11 mouse cellular contexts compared by ENCODE assay signal in the genomic region with DNA sequence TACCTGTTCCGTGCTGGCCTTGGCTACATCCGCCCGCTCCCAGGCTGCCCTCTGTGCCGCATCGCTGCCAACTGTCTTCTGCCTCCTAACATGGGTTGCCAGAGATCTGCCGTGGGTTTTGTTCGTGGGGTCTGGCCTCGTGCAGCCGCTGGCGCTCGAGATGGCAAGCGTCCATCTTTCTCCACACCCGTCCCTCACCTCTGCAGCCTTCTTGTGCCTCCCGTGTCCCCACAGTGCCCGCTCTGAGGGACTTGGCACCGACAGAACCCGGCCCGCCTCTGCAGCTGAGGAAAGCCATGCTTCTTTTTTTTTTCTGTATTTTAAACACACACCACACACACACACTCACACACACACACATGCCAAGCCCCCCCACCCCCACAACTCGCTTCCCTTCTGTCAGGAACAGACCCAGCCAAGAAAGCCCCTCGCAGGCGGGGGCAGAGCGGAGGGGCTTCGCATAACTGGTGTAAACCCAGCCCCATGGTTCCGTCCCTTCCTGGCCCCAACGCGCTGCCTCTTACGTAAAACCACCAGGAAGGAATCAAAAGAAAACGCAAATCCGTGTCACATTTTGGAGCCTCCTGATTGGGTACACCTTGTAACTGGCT. TPM values are rescaled to one million over a fixed set of nuclear protein-coding genes. Genes with fewer than 3 reads are reported as not detected.
DNase-seq lines count a peak whose midpoint lies in the region; ATAC-seq lines count a peak whose summit lies in the region.
"Had no signal": no experiment of that assay in that cellular context is flagged by ENCODE, and none has a peak within 500 bp of the region (broad histone marks: within the 10 kb centered on the region; RNA-seq: fewer than 3 reads in every experiment).

No protein-coding gene starts in this region.

- H3K36me3 ChIP-seq in hindbrain, embryonic 13.5 days, result no peaks in the 10 kb centered on the region
- no peaks in the 10 kb centered on the region for H3K36me3 ChIP-seq in hindbrain, embryonic 10.5 days
- H3K36me3 ChIP-seq: midbrain, embryonic 12.5 days had no signal

- peak overlapping the region; percentile 31 for H3K4me3 ChIP-seq in hindbrain, embryonic 13.5 days
- H3K4me3 ChIP-seq in hindbrain, embryonic 10.5 days, result no peak overlapping the region
- H3K4me3 ChIP-seq: midbrain, embryonic 12.5 days had no signal

- H3K4me2 ChIP-seq in hindbrain, embryonic 13.5 days, result peak overlapping the region; percentile 42
- H3K4me2 ChIP-seq: midbrain, embryonic 12.5 days had no signal

- WGBS in hindbrain, embryonic 13.5 days, result 73% methylated on average over 29 of the region's 29 CpGs
- 88% methylated on average over 29 of the region's 29 CpGs for WGBS in hindbrain, embryonic 10.5 days

- no peak for DNase-seq in hindbrain, embryonic 10.5 days (ENCODE audit: low spot score)
- DNase-seq in cerebellum, postnatal 25 days, result peak; percentile 84 to 85
- DNase-seq in layer of hippocampus, postnatal 14 days (ENCODE audit: low spot score in 2 of 2), result peak; percentile 68 to 79
- DNase-seq in right cerebral cortex, postnatal 10 days (ENCODE audit: low spot score in 2 of 2), result peak; percentile 88 to 91
- DNase-seq in thymus, postnatal 0 days (ENCODE audit: low spot score), result no peak
- no peak for DNase-seq in adrenal gland, adult 2 months
- DNase-seq in MN1 (ENCODE audit: low spot score), result no peak
- DNase-seq: kidney, postnatal 10 days; spleen, adult 18-20 months had no signal

- peak overlapping the region; percentile 55; the same call in 1 of the 2 replicates for H3K9ac ChIP-seq in hindbrain, embryonic 13.5 days
- H3K9ac ChIP-seq: midbrain, embryonic 12.5 days had no signal

- peaks cover 46% of the 10 kb centered on the region for H3K4me1 ChIP-seq in hindbrain, embryonic 13.5 days (replicated peaks)
- peaks cover 16% of the 10 kb centered on the region for H3K4me1 ChIP-seq in hindbrain, embryonic 10.5 days (replicated peaks)

- H3K9me3 ChIP-seq in hindbrain, embryonic 13.5 days, result no peaks in the 10 kb centered on the region
- H3K9me3 ChIP-seq in hindbrain, embryonic 10.5 days, result no peaks in the 10 kb centered on the region
- H3K9me3 ChIP-seq: midbrain, embryonic 12.5 days had no signal

- ATAC-seq in hindbrain, embryonic 13.5 days (ENCODE audit: low FRiP score), result 0 out of 2 replicates have a peak, but pooled peaks have one; percentile 2

- peaks cover 19% of the 10 kb centered on the region; the same call in 1 of the 2 replicates for H3K27me3 ChIP-seq in hindbrain, embryonic 13.5 days
- H3K27me3 ChIP-seq in hindbrain, embryonic 10.5 days (ENCODE audit: insufficient read depth, poor library complexity, severe bottlenecking), result peaks cover 20% of the 10 kb centered on the region; the same call in 1 of the 2 replicates

- H3K27ac ChIP-seq in hindbrain, embryonic 13.5 days, result peak overlapping the region; percentile 98
- H3K27ac ChIP-seq in hindbrain, embryonic 10.5 days, result no peak overlapping the region
- H3K27ac ChIP-seq: midbrain, embryonic 12.5 days had no signal

RNA-seq across cellular contexts. Expression of a gene that starts 23.1 kb away (rescaled TPM):
- polyA plus RNA-seq in hindbrain, embryonic 13.5 days (2015; fragmentation: Nextera tagmentation; extraction: Ambion mirVana), result 16.2 and 17.4 TPM in 2 replicates
- 16.5 and 18.0 TPM in 2 replicates for polyA plus RNA-seq in hindbrain, embryonic 10.5 days (2016; fragmentation: Nextera tagmentation; extraction: Ambion mirVana)
- 10 to 100 TPM; 16.7 to 16.8 TPM for total RNA-seq in layer of hippocampus, postnatal 14 days (2021)
- 13.8 and 14.0 TPM in 2 replicates for polyA plus RNA-seq in thymus, postnatal 0 days (2015; fragmentation: Nextera tagmentation; extraction: Ambion mirVana)
- total RNA-seq in adrenal gland, adult 2 months (2021), result 10 to 100 TPM; 40.4 to 42.3 TPM
- 44.4 and 45.8 TPM in 2 replicates for polyA plus RNA-seq in adrenal gland, adult 2 months (2012; rRNA removed)

RNA-seq across cellular contexts. Expression of a gene that starts 53.3 kb away (rescaled TPM):
- polyA plus RNA-seq in hindbrain, embryonic 13.5 days (2015; fragmentation: Nextera tagmentation; extraction: Ambion mirVana), result 27.2 and 30.2 TPM in 2 replicates
- 2.2 and 5.4 TPM in 2 replicates for polyA plus RNA-seq in hindbrain, embryonic 10.5 days (2016; fragmentation: Nextera tagmentation; extraction: Ambion mirVana)
- 10 to 100 TPM; 25.1 to 28.7 TPM for total RNA-seq in layer of hippocampus, postnatal 14 days (2021)
- 15.2 and 16.7 TPM in 2 replicates for polyA plus RNA-seq in thymus, postnatal 0 days (2015; fragmentation: Nextera tagmentation; extraction: Ambion mirVana)
- 10 to 100 TPM; 13.9 to 16.2 TPM for total RNA-seq in adrenal gland, adult 2 months (2021)
- polyA plus RNA-seq in adrenal gland, adult 2 months (2012; rRNA removed), result 19.3 and 20.3 TPM in 2 replicates

Comparison
In these comparisons a context has a peak if more than half of its experiments do, and no peak if none do; other contexts are left out.
1. DNase-seq: peak in cerebellum, postnatal 25 days (2 of 2), layer of hippocampus, postnatal 14 days (2 of 2) and right cerebral cortex, postnatal 10 days (2 of 2); none in hindbrain, embryonic 10.5 days (single experiment), thymus, postnatal 0 days (single experiment), adrenal gland, adult 2 months (single experiment) and MN1 (single experiment).